Mouse (Mus musculus): Measurements from ENCODE around the gene Usp31.

GRCm38 (mm10) chr7:121634236-121634635, 72.8 kb downstream of the Usp31 start:
- TF ChIP-seq EP300 (IDR thresholded peaks at IDR 0.05; ENCODE audit: insufficient read depth, low read depth, low read length) (no peak), CTCF (IDR thresholded peaks at IDR 0.05) (no peak)

Measured in heart, adult 2 months (tissue).